Mouse (Mus musculus) hematopoietic stem cell, adult 5-6 weeks (primary cell): ENCODE measurements around the gene Ap1g2. TPM values are rescaled to one million over a fixed set of nuclear protein-coding genes. Genes with fewer than 3 reads are reported as not detected.

Source experiments
- total RNA-seq: library from RNA; stranded (forward); fragments of 172-1452, 232-1000 nt; gene quantifications from 2 replicates; pipeline ENCODE4 v1.2.3, GENCODE M21; 2017

Gene Ap1g2
- total RNA-seq, 1 experiment from 2014 or later = 17.2 TPM

Other genes starting within 250 kb of the Ap1g2 start
- 11.3 and 19.1 TPM in 2 replicates for gene Homez, start 235.6 kb downstream of the Ap1g2 start, total RNA-seq
- 2.6 and 3.6 TPM in 2 replicates for gene Ppp1r3e, start 229.0 kb downstream of the Ap1g2 start, total RNA-seq
- 6.1 and 13.1 TPM in 2 replicates for gene Bcl2l2, start 223.2 kb downstream of the Ap1g2 start, total RNA-seq
- not detected in 2 replicates for gene Gm20521, start 223.2 kb downstream of the Ap1g2 start, total RNA-seq
- 268 and 313 TPM in 2 replicates for gene Pabpn1, start 214.1 kb downstream of the Ap1g2 start, total RNA-seq
- gene Slc22a17, start 193.5 kb downstream of the Ap1g2 start, total RNA-seq = 0.94 and 4.6 TPM in 2 replicates
- gene Efs, start 180.5 kb downstream of the Ap1g2 start, total RNA-seq = not detected in 2 replicates
- not detected in 2 replicates for gene Il25, start 173.9 kb downstream of the Ap1g2 start, total RNA-seq
- gene Cmtm5, start 170.3 kb downstream of the Ap1g2 start, total RNA-seq = not detected in 2 replicates
- not detected in 2 replicates for gene Myh6, start 139.7 kb downstream of the Ap1g2 start, total RNA-seq
- gene Gm17428, start 129.7 kb downstream of the Ap1g2 start, total RNA-seq = not detected in 2 replicates
- gene Myh7, start 112.0 kb downstream of the Ap1g2 start, total RNA-seq = not detected in 2 replicates
- gene Ngdn, start 91.1 kb downstream of the Ap1g2 start, total RNA-seq = 58.0 and 66.5 TPM in 2 replicates
- gene Zfhx2, start 14.3 kb downstream of the Ap1g2 start, total RNA-seq = 3.1 and 3.8 TPM in 2 replicates
- gene Thtpa, start 11.8 kb downstream of the Ap1g2 start, total RNA-seq = 9.0 and 17.9 TPM in 2 replicates
- not detected in 2 replicates for gene Jph4, start 10.3 kb upstream of the Ap1g2 start, total RNA-seq
- gene Dhrs2, start 115.4 kb upstream of the Ap1g2 start, total RNA-seq = 1.1 TPM in 1 of 2 replicates, not detected in the other